Mouse (Mus musculus) C2C12 (cell line): ENCODE data around the gene Isca1.

Experiments used
- CEBPB ChIP-seq: IDR thresholded peaks from one replicate; pipeline ENCODE4 v1.6.1; 2011; ENCODE audit warnings: low read depth, mild to moderate bottlenecking, control low read depth, moderate library complexity
- CTCF ChIP-seq: IDR thresholded peaks from one replicate; pipeline ENCODE4 v1.5.1; 2011; ENCODE audit not compliant: control insufficient read depth, insufficient read depth, insufficient read length
- FOSL1 ChIP-seq: IDR thresholded peaks from one replicate; pipeline ENCODE4 v1.8.0; 2011; ENCODE audit warnings: mild to moderate bottlenecking, low read length; ENCODE audit not compliant: poor library complexity, insufficient read depth, severe bottlenecking

- TF ChIP-seq CTCF (no peak), FOSL1 (no peak), CEBPB (no peak)
These were observed 47.7 kb upstream of the Isca1 start for GRCm38 (mm10) chr13:59817352-59817751.
